Mouse (Mus musculus): ENCODE measurements at regions not wholly inside any gene's neighbourhood (a gene's known extent, or its start where the extent isn't known, plus 50 kb on each side); places are given as distances from the start of the nearest gene placed in this dataset.

DNA sequence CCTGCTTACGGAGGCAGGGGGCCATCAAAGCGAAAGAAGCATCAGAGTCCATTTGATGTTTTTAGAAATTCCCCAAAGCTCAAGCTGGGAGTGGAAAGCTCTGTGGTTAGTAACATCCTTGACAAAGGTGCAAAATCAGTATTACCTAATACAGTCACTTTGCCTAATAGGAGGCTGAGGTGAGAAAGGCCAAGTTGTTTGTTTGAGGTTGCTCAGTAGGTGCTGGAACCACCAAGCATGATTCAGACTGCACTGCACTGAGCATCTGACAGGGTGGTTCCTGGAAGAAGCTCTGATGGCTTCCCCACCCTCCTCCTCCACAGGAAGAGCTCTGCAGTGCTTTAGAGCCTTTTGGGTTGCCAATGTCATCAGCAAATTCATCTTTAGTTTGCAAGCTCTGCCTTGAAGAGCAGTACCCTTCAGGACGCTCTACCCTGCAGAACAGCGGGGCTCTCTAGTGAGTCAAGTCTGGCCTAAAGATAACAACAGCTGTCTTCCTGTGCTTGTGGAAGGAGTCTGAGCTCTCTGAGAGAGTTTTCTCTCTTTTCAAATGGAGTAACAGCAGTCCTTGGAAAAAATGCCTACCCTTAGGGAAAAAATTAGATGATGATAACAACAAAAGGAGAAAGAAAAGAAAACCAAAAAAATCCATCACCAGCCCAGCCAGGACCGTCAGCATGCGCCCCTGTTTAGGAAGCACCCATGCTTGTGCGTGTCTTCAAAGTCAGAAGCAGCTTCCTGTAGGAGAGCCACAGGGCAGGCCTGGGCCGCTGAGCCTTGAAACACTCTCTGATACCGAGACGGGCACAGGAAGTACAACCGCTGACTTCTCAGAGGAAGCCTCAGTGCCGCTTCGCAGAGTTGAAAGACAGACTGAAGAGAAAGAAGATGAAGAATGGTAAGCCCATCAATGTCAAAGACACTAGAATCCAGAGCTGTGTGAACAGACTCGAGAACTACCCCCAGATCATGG lies 75.6 kb upstream of the Sp4 start:
- ATAC-seq (ENCODE audit: low FRiP score), result no peak
- H3K9ac ChIP-seq (replicated peaks; ENCODE audit: low read length, poor library complexity, severe bottlenecking), result no peak overlapping the region
- H3K27ac ChIP-seq (ENCODE audit: low read depth, low read length), result no peak overlapping the region
- TF ChIP-seq CTCF (IDR thresholded peaks at IDR 0.05), result no peak
- no peaks in the 10 kb centered on the region for H3K9me3 ChIP-seq (ENCODE audit: low read length)
- no peak for DNase-seq (ENCODE audit: low spot score)
- H3K36me3 ChIP-seq (ENCODE audit: insufficient read depth, low read length), result no peaks in the 10 kb centered on the region
- H3K4me2 ChIP-seq (ENCODE audit: low read depth, low read length, poor library complexity, severe bottlenecking), result no peak overlapping the region
- 77% methylated on average over 14 of the region's 14 CpGs for WGBS
- no peaks in the 10 kb centered on the region for H3K27me3 ChIP-seq (ENCODE audit: insufficient read depth, low read length)
- H3K4me3 ChIP-seq (ENCODE audit: low read depth, low read length), result no peak overlapping the region
- H3K4me1 ChIP-seq (ENCODE audit: insufficient read depth, low read length), result no peaks in the 10 kb centered on the region

DNA sequence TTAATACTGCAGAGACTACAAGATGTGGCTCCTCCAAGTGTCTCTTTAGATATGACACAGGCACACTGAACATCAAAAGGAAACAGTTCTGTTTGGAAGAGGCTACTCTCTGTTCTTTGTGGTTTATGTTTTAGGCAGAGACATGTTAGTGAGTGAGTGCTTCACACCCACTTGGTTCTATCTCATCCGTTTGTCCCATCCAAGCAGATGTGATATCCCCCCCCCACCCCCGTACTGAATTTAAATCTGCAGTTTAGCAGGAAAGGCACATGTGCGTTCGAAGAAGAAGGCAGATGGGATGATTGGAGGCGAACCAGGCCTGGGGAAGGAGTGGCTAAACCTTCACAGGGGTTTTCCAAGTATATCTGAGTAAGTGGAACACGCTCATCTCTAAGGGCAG lies 72.0 kb upstream of the Sp4 start:
- H3K4me2 ChIP-seq (ENCODE audit: low read depth, low read length, poor library complexity, severe bottlenecking), result no peak overlapping the region
- no peak for DNase-seq (ENCODE audit: low spot score)
- ATAC-seq (ENCODE audit: low FRiP score), result no peak
- no peak overlapping the region for H3K9ac ChIP-seq (replicated peaks; ENCODE audit: low read length, poor library complexity, severe bottlenecking)
- TF ChIP-seq CTCF (IDR thresholded peaks at IDR 0.05), result no peak
- H3K4me3 ChIP-seq (ENCODE audit: low read depth, low read length), result no peak overlapping the region
- H3K27ac ChIP-seq (ENCODE audit: low read depth, low read length), result no peak overlapping the region
- H3K9me3 ChIP-seq (ENCODE audit: low read length), result no peaks in the 10 kb centered on the region
- WGBS, result 90% methylated on average over 6 of the region's 6 CpGs
- H3K27me3 ChIP-seq (ENCODE audit: insufficient read depth, low read length), result no peaks in the 10 kb centered on the region
- H3K4me1 ChIP-seq (ENCODE audit: insufficient read depth, low read length), result no peaks in the 10 kb centered on the region
- H3K36me3 ChIP-seq (ENCODE audit: insufficient read depth, low read length), result no peaks in the 10 kb centered on the region

DNA sequence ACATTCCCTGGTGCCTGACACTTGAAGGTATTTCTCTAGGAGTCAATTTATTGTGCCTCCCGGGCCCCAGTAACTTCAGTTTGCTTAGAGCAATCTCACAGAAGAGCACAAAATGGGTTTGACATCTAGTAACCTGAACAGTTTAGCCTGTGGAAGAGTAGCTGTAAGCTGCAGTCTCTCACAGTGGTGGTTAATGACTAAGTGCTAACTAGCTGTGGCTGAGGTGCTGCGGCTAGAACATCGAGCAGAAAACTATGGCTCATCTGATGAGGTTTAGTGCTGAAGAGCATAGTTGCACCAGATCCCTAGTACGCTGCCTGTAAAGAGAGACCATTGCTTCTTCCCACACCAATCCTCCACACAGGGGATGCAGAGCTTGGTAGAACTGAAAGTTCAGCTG lies 70.7 kb upstream of the Sp4 start:
- Histone ChIP-seq H3K4me3 (ENCODE audit: low read depth, low read length) (no peak overlapping the region), H3K4me1 (ENCODE audit: insufficient read depth, low read length) (no peaks in the 10 kb centered on the region), H3K27ac (ENCODE audit: low read depth, low read length) (no peak overlapping the region), H3K4me2 (ENCODE audit: low read depth, low read length, poor library complexity, severe bottlenecking) (no peak overlapping the region), H3K36me3 (ENCODE audit: insufficient read depth, low read length) (no peaks in the 10 kb centered on the region), H3K9me3 (ENCODE audit: low read length) (no peaks in the 10 kb centered on the region), H3K9ac (replicated peaks; ENCODE audit: low read length, poor library complexity, severe bottlenecking) (no peak overlapping the region), H3K27me3 (ENCODE audit: insufficient read depth, low read length) (no peaks in the 10 kb centered on the region)
- DNase-seq (ENCODE audit: low spot score) (no peak), ATAC-seq (ENCODE audit: low FRiP score) (no peak)
- TF ChIP-seq CTCF (IDR thresholded peaks at IDR 0.05), result no peak
- 90% methylated on average over 4 of the region's 4 CpGs for WGBS

DNA sequence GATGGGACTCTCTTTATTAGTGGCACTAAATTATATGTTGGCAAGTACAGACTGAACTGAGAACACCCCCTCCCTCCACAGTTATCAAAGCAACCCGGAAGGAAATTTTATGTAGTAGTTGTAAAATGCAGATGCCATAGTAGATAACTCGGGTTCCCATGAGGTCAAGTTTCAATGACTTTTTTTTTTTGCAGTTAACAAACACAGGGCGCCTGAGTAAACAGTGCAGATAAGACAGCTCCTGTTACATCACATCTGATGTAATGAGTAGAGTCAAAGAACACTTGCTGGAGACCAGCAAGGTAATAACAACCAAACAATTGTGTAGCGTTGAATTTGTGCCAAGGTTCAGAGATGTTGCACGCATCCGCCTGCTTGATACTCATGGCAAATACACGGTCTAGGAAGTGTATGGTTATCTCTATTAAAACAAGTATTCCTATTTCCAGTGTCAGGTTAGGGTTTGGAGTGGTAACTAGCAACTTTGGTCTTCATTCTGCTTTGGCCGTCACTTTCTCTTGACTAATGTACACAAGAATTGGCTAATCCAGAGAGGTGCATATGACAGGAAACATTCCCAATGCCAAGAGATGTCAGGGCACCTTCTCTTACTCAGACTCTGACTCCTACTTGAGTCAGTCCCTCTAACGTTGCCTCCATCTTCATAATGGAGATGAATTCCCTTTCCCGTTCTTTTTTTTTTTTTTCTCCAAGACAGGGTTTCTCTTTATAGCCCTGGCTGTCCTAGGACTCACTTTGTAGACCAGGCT lies 66.3 kb upstream of the Sp4 start:
- Histone ChIP-seq H3K4me2 (ENCODE audit: low read depth, low read length, poor library complexity, severe bottlenecking) (no peak overlapping the region), H3K27me3 (ENCODE audit: insufficient read depth, low read length) (no peaks in the 10 kb centered on the region), H3K4me1 (ENCODE audit: insufficient read depth, low read length) (no peaks in the 10 kb centered on the region), H3K9me3 (ENCODE audit: low read length) (no peaks in the 10 kb centered on the region), H3K36me3 (ENCODE audit: insufficient read depth, low read length) (no peaks in the 10 kb centered on the region), H3K9ac (replicated peaks; ENCODE audit: low read length, poor library complexity, severe bottlenecking) (no peak overlapping the region), H3K4me3 (ENCODE audit: low read depth, low read length) (no peak overlapping the region), H3K27ac (ENCODE audit: low read depth, low read length) (no peak overlapping the region)
- ATAC-seq (ENCODE audit: low FRiP score) (no peak), DNase-seq (ENCODE audit: low spot score) (no peak)
- 90% methylated on average over 10 of the region's 10 CpGs for WGBS
- TF ChIP-seq CTCF (IDR thresholded peaks at IDR 0.05), result no peak

DNA sequence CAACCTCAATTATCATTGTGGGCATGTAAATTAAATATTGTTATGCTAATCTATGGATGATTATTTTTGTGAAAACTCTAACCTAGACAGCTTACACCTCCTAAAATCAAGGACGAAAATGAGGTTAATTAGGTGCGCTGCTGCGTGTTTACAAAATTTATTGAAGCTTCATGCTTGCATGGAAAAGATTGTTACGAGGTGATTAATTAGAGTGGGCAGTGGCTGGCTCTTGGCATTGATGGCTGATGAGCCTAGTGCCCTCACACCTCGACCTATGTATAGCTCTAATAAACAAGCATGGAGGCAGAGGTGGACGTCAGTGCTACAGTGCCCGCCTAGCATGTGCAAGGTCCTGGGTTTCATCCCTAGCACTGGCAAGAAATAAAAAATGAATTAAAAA lies 51.6 kb upstream of the Sp4 start:
- no peak for TF ChIP-seq CTCF (IDR thresholded peaks at IDR 0.05)
- H3K27me3 ChIP-seq (ENCODE audit: insufficient read depth, low read length), result no peaks in the 10 kb centered on the region
- H3K4me3 ChIP-seq (ENCODE audit: low read depth, low read length), result no peak overlapping the region
- DNase-seq (ENCODE audit: low spot score) (no peak), ATAC-seq (ENCODE audit: low FRiP score) (no peak)
- H3K9ac ChIP-seq (replicated peaks; ENCODE audit: low read length, poor library complexity, severe bottlenecking), result no peak overlapping the region
- no peaks in the 10 kb centered on the region for H3K36me3 ChIP-seq (ENCODE audit: insufficient read depth, low read length)
- H3K9me3 ChIP-seq (ENCODE audit: low read length), result no peaks in the 10 kb centered on the region
- WGBS, result 78% methylated on average over 7 of the region's 7 CpGs
- no peaks in the 10 kb centered on the region for H3K4me1 ChIP-seq (ENCODE audit: insufficient read depth, low read length)
- no peak overlapping the region for H3K4me2 ChIP-seq (ENCODE audit: low read depth, low read length, poor library complexity, severe bottlenecking)
- H3K27ac ChIP-seq (ENCODE audit: low read depth, low read length), result no peak overlapping the region

DNA sequence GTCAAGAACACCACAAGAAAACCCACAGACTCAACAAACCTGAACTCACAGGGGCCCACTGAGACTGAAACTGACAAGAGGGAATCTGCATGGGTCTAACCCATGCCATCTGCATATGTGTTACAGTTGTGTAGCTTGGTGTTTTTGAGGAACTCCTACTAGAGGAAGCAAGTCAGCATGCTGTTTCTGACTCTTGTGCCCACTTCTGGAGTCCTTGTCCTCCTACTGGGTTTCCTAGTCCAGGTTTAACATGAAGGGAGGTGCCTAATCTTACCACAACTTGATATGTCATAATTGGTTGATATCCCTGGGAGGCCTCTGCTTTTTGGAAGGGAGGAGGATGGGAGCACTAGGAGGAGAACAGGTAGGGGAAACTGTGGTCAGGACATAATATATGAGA lies 50.2 kb upstream of the Sp4 start:
- Histone ChIP-seq H3K4me3 (ENCODE audit: low read depth, low read length) (no peak overlapping the region), H3K9ac (replicated peaks; ENCODE audit: low read length, poor library complexity, severe bottlenecking) (no peak overlapping the region), H3K36me3 (ENCODE audit: insufficient read depth, low read length) (no peaks in the 10 kb centered on the region), H3K27me3 (ENCODE audit: insufficient read depth, low read length) (no peaks in the 10 kb centered on the region), H3K27ac (ENCODE audit: low read depth, low read length) (no peak overlapping the region), H3K4me1 (ENCODE audit: insufficient read depth, low read length) (no peaks in the 10 kb centered on the region), H3K9me3 (ENCODE audit: low read length) (no peaks in the 10 kb centered on the region), H3K4me2 (ENCODE audit: low read depth, low read length, poor library complexity, severe bottlenecking) (no peak overlapping the region)
- DNase-seq (ENCODE audit: low spot score) (no peak), ATAC-seq (ENCODE audit: low FRiP score) (no peak)
- no peak for TF ChIP-seq CTCF (IDR thresholded peaks at IDR 0.05)
